Mouse (Mus musculus): ENCODE results near the gene Defa26. TPM values are rescaled to one million over a fixed set of nuclear protein-coding genes. Genes with fewer than 3 reads are reported as not detected.
"Not testable (repeated sequence)": the region's sequence is repeated elsewhere in the genome, so short reads cannot be mapped to it uniquely, and the experiment has no call there.

Defa26 gene
- total RNA-seq (2022), result not detected

GRCm38 (mm10) chr8:21617883-21618282 is at the start of gene Defa26:
Defa26 (plus strand) TSS chr8:21618183.
- not testable (repeated sequence) for DNase-seq (ENCODE audit: low spot score in 2 of 2)

- not testable (repeated sequence) for DNase-seq (ENCODE audit: low spot score in 2 of 2)
These were observed 35.3 kb upstream of the Defa26 start, which contains the start of gene Defa28 for GRCm38 (mm10) chr8:21582706-21583105. Defa28 (plus strand) TSS chr8:21583006.

- not testable (repeated sequence) for DNase-seq (ENCODE audit: low spot score in 2 of 2)
These were observed 23.6 kb upstream of the Defa26 start, which contains the start of gene Gm7861 for GRCm38 (mm10) chr8:21594408-21594807. Gm7861 (minus strand) TSS chr8:21594508.

DNA sequence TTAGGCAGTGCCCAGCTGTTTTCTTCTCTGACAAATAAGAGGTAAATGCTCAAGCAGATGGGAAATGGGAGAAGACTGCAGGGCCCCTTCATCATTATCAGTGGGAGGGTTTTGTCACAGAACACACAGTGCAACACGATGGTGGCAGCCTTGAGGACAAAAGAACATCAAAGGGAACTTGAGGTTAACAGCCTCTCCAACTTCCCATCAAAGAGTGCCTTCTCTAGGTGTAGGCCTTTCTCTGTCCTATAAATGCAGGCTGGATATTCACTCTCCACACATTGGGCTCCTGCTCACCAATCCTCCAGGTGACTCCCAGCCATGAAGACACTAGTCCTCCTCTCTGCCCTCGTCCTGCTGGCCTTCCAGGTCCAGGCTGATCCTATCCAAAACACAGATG is 37.5 kb downstream of the Defa26 start, which contains the start of gene Defa17:
Gene Defa17 (plus strand): TSS at position 301 of the 400 bp plus-strand sequence.
- not testable (repeated sequence) for DNase-seq (ENCODE audit: low spot score in 2 of 2)

DNA sequence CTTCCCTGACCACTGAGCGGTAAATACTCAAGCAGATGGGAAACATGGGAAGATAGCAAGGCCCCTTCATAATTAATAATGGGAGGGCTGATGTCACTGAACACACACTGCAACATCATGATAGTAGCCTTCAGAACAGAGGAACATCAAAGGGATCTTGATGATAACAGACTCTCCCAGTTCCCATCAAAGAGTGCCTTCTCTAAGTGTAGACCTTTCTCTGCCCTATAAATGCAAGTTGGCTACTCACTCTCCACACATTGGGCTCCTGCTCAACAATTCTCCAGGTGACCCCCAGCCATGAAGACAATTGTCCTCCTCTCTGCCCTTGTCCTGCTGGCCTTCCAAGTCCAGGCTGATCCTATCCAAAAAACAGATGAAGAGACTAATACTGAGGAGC is 47.5 kb downstream of the Defa26 start, which contains the start of gene Defa34:
Gene Defa34 (plus strand): TSS at position 301 of the 400 bp plus-strand sequence.
- not testable (repeated sequence) for DNase-seq (ENCODE audit: low spot score in 2 of 2)

Other genes starting within 250 kb of the Defa26 start
- gene Defa2, start 239.7 kb upstream of the Defa26 start, total RNA-seq (2022), result not detected
- gene Defa33, start 226.4 kb upstream of the Defa26 start, total RNA-seq (2022), result not detected
- not detected for gene Defa36, start 190.8 kb upstream of the Defa26 start, total RNA-seq (2022)
- gene Gm7849, start 161.6 kb upstream of the Defa26 start, total RNA-seq (2022), result not detected
- gene Defa20, start 108.9 kb upstream of the Defa26 start, total RNA-seq (2022), result not detected
- gene Defa32, start 89.2 kb upstream of the Defa26 start, total RNA-seq (2022), result not detected
- gene Defa37, start 52.8 kb upstream of the Defa26 start, total RNA-seq (2022), result not detected
- gene Defa28, start 35.2 kb upstream of the Defa26 start, total RNA-seq (2022), result not detected
- gene Gm7861, start 23.7 kb upstream of the Defa26 start, total RNA-seq (2022), result not detected
- not detected for gene Defa17, start 37.6 kb downstream of the Defa26 start, total RNA-seq (2022)
- gene Defa34, start 47.6 kb downstream of the Defa26 start, total RNA-seq (2022), result not detected
- not detected for gene AY761184, start 85.5 kb downstream of the Defa26 start, total RNA-seq (2022)
- not detected for gene Defa24, start 116.3 kb downstream of the Defa26 start, total RNA-seq (2022)
- not detected for gene Defb50, start 205.4 kb downstream of the Defa26 start, total RNA-seq (2022)
- gene Defb2, start 221.7 kb downstream of the Defa26 start, total RNA-seq (2022), result not detected
- not detected for gene Defb10, start 240.7 kb downstream of the Defa26 start, total RNA-seq (2022)

All from layer of hippocampus, adult 8-10 months (tissue).